Mouse (Mus musculus): ENCODE data around the gene Il13.
A peak's percentile ranks its signal among the peaks of the same experiment; 100 is the strongest.

Gene Il13

GRCm38 (mm10) chr11:53634556-53634955, at the start of gene Il13:
Gene Il13 (minus strand): TSS chr11:53634702.
- DNase-seq (ENCODE audit: low read depth, low spot score), result no peak

GRCm38 (mm10) chr11:53682994-53683530, 48.6 kb upstream of the Il13 start:
- no peak for DNase-seq (ENCODE audit: low read depth, low spot score)

- DNase-seq (ENCODE audit: low read depth, low spot score), result peak; percentile 42
These were observed 47.7 kb upstream of the Il13 start for GRCm38 (mm10) chr11:53682170-53682569.

- peak; percentile 15 for DNase-seq (ENCODE audit: low read depth, low spot score)
These were observed 47.2 kb upstream of the Il13 start for GRCm38 (mm10) chr11:53681686-53682085.

GRCm38 (mm10) chr11:53680141-53680540, 45.6 kb upstream of the Il13 start:
- no peak for DNase-seq (ENCODE audit: low read depth, low spot score)

GRCm38 (mm10) chr11:53671414-53671813, 36.9 kb upstream of the Il13 start:
- DNase-seq (ENCODE audit: low read depth, low spot score), result no peak

GRCm38 (mm10) chr11:53664091-53664490, 29.6 kb upstream of the Il13 start:
- no peak for DNase-seq (ENCODE audit: low read depth, low spot score)

GRCm38 (mm10) chr11:53662794-53663674, 28.5 kb upstream of the Il13 start:
- DNase-seq (ENCODE audit: low read depth, low spot score), result no peak

GRCm38 (mm10) chr11:53657828-53658227, 23.3 kb upstream of the Il13 start:
- no peak for DNase-seq (ENCODE audit: low read depth, low spot score)

- no peak for DNase-seq (ENCODE audit: low read depth, low spot score)
These were observed 22.9 kb upstream of the Il13 start for GRCm38 (mm10) chr11:53657381-53657780.

- peak; percentile 27 for DNase-seq (ENCODE audit: low read depth, low spot score)
These were observed 22.2 kb upstream of the Il13 start for GRCm38 (mm10) chr11:53656558-53657202.

GRCm38 (mm10) chr11:53655043-53655442, 20.5 kb upstream of the Il13 start:
- DNase-seq (ENCODE audit: low read depth, low spot score), result peak; percentile 63

- no peak for DNase-seq (ENCODE audit: low read depth, low spot score)
These were observed 17.9 kb upstream of the Il13 start for GRCm38 (mm10) chr11:53652427-53652826.

GRCm38 (mm10) chr11:53651441-53651840, 16.9 kb upstream of the Il13 start:
- DNase-seq (ENCODE audit: low read depth, low spot score), result no peak

- no peak for DNase-seq (ENCODE audit: low read depth, low spot score)
These were observed 9.5 kb upstream of the Il13 start for GRCm38 (mm10) chr11:53644017-53644416.

- DNase-seq (ENCODE audit: low read depth, low spot score), result no peak
These were observed 8.3 kb upstream of the Il13 start for GRCm38 (mm10) chr11:53642744-53643279.

GRCm38 (mm10) chr11:53637803-53638260, 3.3 kb upstream of the Il13 start:
- DNase-seq (ENCODE audit: low read depth, low spot score), result no peak

- no peak for DNase-seq (ENCODE audit: low read depth, low spot score)
These were observed 2.7 kb upstream of the Il13 start for GRCm38 (mm10) chr11:53637046-53637802.

- DNase-seq (ENCODE audit: low read depth, low spot score), result no peak
These were observed 1.7 kb upstream of the Il13 start for GRCm38 (mm10) chr11:53636183-53636646.

GRCm38 (mm10) chr11:53635590-53636182, 1.2 kb upstream of the Il13 start:
- DNase-seq (ENCODE audit: low read depth, low spot score), result no peak

GRCm38 (mm10) chr11:53633644-53634043, 858 bp downstream of the Il13 start:
- no peak for DNase-seq (ENCODE audit: low read depth, low spot score)
